Mouse (Mus musculus) neural tube, embryonic 10.5 days (tissue): ENCODE measurements around the gene Ppp1r35.

ENCODE experiments used
- DNase-seq: peaks from one replicate; pipeline ENCODE4 v3.0.0-alpha.2; 2017; ENCODE audit warnings: low spot score; ENCODE audit errors: extremely low spot score

The Ppp1r35 gene

GRCm38 (mm10) chr5:137751221-137751887 is 27.3 kb upstream of the Ppp1r35 start:
- no peak for DNase-seq

GRCm38 (mm10) chr5:137751988-137752387 is 26.7 kb upstream of the Ppp1r35 start:
- DNase-seq = no peak

DNA sequence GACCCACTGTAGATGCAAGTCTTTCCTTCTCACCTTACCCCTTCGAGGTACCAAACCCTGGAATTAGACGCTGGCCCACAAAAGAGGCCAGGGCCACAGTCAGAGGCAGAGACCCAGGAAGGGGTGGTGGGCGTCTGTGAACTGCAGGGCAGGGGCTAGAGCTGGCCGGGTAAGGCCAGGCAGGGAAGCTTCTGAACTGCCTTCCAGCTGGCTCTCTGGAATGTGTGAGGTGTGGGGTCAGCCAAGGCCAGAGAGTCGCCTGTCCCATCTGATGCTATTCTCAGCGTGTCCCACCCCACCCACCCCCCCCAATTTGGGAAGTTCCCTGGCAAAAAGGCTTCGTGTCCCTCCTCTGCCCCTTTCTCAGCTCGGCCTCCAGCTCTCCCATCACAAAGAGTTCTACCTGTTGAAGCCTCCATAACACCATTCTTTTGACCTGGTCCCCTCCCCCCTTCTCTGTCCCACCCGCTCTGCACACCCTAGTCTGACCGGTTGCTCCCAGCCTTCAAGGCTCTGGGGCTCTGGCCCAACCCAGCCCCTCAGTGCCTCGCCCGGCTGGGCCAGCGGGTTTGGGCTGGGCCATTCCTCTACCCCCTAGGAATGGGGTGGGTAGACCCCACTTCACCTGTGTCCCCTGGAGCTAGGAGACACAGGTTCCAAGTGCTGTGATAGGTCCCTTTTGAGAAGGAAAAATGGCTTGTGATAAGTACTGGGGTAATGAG is 25.4 kb upstream of the Ppp1r35 start:
- DNase-seq = no peak

GRCm38 (mm10) chr5:137755425-137755824 is 23.2 kb upstream of the Ppp1r35 start:
- no peak for DNase-seq

GRCm38 (mm10) chr5:137756106-137756505 is 22.5 kb upstream of the Ppp1r35 start:
- DNase-seq = no peak

DNA sequence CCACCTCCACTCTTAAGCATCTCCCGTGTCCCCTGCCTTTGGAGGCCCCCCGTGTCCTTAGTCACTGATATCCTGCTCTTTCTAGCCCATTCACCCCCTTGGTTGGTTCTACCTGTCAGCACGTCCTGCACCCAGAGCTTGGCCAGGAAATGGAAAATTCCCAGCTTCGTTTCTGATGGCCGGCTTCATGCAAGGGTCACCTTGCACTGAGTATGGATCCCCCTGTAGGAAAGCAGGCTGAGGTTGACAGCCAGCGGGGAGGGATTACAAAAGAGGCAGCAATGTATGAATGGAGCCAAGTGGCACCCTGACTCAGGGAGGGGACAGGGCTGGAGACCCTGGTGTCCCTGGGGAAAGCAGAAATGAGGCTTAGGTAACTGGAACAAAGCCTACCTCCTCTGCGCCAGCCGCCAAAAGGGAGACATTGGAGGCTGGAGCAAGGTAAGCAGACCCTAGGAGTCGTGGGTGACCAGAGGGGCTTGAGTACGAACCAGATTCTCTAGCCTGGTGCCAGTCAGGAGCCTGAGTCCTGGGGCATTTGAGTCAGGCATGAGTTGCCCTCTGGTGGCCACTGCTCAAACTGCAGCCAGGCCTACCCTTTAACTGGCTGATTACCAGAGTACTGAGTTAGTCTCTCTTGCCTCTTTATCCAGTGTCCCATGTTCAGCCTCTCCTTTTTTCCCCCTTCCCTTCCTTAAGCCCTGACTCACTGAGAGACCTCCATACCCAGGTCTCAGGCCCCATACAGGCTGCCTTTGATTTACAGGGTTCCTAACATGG is 21.6 kb upstream of the Ppp1r35 start:
- DNase-seq = peak; percentile 90

DNA sequence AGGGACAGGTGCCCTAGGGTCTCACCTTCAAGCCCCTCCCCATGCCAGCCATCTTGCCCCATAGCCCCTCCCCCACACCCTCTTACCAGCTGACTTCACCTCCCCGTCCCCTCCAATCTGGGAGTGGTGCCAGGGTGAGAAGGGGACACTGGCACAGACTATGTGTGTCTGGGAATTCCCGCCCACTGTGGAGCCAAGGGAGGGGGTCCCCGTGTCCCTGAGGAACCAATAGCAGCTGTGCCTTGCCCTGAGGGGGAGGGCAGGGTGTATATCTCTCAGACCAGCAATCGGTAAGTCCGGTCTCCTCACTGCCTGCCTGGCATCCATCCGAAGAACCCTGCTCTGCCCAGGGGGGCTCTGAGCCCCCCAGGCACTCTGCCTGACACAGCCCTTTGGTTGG is 20.8 kb upstream of the Ppp1r35 start:
- DNase-seq = no peak

DNA sequence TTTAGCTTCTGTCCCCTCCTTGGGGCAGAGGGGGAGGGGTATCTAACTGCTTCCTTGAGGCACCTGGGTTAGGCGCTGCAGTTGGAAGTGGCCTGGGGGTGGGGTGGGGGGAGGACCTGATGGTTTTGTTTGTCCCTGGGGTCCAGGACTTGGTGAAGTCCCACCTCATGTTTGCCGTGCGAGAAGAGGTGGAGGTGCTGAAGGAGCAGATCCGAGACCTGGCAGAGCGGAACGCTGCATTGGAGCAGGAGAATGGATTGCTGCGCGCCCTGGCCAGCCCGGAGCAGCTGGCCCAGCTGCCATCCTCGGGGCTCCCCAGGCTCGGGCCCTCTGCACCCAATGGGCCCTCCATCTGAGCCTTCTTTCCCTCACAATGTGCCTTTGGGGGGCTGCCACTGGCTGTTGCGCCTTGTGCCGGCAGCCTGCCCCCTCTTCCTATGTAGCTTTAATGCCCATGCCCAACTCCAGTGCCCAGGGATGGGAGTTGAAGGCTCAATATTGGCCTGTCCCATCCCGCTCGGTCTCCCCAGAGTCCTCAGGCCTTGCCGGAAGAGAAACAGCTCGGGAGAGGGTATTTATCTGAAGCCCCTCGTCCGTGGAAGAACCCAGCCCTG is 19.6 kb upstream of the Ppp1r35 start:
- no peak for DNase-seq

GRCm38 (mm10) chr5:137759971-137760412 is 18.7 kb upstream of the Ppp1r35 start:
- peak; percentile 68 for DNase-seq

GRCm38 (mm10) chr5:137764609-137765340 is 13.9 kb upstream of the Ppp1r35 start:
- no peak for DNase-seq

DNA sequence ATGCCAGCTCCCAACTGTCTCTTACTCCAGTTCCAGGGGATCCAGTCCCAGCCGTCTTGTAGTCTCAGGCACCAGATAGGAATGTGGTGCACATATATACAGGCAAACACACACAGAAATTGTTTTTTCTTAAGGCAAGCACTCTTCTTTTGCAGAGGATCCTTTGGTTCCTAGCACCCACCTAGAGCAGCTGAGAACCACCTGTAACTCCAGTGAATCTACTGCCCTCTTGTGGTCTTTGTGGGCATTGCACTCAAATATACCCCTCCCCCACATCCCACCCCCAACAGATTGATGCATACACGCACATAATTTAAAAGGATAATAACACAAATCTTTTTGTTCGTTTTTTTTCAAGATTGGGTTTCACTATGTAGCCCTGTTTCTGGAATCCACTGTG is 12.4 kb upstream of the Ppp1r35 start:
- DNase-seq = peak; percentile 39

GRCm38 (mm10) chr5:137768475-137768874 is 10.2 kb upstream of the Ppp1r35 start:
- no peak for DNase-seq

DNA sequence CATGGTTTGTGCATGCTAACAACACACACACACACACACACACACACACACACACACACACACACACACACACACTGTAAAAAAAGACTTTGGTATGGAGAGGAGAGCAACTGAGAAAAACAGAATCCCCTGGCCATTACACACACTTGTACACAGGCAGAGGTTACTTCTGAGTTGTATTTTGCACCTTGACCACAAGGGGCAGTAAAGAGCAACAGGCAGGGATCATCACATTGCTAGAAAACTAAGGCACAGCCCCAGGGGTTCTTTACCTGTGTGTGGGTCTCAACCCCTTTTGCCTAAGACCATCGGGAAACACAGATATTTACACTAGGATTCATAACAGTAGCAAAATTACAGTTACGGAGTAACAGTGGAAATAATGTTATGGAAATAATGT is 7.9 kb upstream of the Ppp1r35 start:
- peak; percentile 45 for DNase-seq

DNA sequence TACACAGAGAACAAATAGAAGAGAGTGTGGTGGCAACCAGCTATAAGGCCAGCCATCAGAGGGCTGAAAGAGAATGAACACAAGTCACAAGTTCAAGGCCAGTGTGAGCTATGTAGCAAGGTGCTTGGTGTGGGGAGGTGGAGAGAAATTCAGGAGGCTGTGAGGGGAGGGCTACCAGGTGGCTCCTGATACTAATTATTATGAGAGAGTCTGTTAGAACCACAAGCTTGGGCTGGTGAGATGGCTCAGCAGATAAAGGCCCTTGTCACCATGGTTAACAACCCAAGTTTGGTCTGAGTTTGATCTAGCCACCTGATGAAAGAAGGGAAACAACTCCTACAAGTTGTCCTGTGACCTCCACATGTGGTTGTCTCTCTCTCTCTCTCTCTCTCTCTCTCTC is 5.9 kb upstream of the Ppp1r35 start:
- DNase-seq = no peak

- no peak for DNase-seq
Measured at GRCm38 (mm10) chr5:137775587-137776290, 2.9 kb upstream of the Ppp1r35 start.

DNA sequence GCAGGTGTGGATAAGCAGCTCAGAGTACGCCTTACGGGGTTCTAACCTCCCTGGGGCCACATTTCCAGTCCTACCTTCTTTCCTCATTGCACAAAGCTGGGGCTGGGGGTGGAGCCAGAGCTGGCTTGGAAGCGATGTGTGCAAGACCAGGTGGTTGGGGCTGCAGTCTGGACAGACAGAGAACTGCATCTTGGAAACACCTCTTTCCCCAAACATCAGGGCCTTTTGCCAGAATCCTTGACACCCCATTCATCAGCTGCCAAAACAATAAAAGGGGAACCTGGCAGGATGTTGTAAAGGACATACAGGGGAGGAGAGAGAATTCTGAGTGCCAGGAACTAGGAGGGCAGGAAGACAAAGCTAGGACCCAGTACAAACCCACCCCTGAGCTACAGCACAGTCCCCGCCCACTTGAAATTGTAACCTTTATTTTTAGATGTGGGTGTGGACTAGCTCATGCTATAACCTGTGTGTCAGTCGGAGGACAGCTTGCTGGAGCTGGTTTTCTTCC is 2.2 kb upstream of the Ppp1r35 start:
- no peak for DNase-seq

DNA sequence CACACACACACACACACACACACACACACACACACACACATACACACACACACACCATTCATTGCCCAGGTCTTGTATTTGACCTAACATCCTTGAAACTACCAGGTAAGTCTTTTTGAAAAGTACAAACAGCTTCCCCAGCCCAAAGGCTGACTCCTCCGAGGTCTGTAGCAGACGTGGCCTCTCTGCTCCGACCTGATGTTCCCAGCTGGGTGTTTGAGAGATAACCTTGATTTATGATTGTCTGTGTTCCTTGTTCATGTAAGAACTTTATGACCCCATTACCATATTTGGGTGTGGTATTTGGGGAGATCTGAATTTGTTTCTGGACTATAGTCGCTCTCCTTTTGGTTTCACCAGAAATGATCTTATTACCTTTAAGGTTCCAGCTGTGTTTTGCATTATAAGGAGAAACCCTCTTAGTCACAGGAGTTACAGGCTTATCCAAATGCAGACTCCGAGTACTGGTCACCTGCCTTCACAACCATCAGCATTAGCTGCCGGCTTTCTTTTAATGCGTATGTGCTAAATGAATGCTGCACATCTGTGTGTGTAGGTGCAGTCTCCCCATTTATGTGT is 1.3 kb upstream of the Ppp1r35 start:
- no peak for DNase-seq

GRCm38 (mm10) chr5:137779053-137779933 is 644 bp downstream of the Ppp1r35 start:
- peak; percentile 59 for DNase-seq

DNA sequence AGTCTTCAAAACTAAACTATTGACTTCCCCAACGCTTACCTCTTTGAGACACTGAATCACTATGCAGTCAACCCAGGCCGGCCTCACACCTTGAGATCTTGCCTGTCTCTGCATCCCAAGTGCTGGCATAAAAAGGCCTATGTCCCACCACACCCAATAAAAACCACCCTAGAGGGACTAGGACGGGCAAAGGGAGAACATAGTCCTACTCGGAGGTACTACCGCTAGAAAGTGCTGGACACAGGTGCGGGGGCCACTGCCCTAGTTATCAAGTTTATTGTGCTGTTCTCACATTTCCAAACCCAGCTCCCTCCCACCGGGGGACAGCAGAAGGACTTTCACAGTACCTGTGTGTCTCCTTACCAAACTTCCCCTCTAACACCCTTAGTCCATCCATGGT is 3.0 kb downstream of the Ppp1r35 start:
- no peak for DNase-seq
